Comparison of ENCODE assay signal across 21 mouse cellular contexts in the genomic region with DNA sequence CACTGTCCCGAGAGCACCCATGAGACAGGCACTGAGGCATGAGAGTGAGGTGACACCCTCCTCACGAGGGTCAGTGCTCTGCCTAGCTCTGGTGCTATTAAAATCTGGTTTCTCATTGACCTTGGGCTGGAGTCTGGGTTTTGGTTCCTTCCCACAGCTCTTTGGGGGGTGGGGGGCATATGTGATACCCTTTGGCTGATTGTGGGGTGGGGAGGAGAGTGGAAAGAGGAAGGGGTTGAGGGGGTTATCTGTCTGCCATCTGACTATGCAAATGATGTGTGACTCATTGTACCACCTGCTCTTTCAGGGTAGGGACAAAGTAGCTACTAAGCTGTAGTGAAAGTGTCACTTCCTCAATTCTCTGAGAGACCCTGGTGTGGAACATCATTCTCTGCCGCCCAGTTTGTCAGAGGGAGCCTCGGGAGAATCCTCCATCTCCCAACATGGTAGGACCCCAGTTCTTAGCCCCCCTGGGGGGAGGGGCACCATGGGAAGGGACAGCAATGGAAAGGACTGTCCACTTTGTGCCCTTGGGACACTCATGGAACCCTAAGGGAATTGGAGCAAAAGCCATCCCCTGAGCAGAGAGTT. TPM values are rescaled to one million over a fixed set of nuclear protein-coding genes. Genes with fewer than 3 reads are reported as not detected.
DNase-seq lines count a peak whose midpoint lies in the region; ATAC-seq and TF ChIP-seq lines count a peak whose summit lies in the region.
"Had no signal": no experiment of that assay in that cellular context is flagged by ENCODE, and none has a peak within 500 bp of the region (broad histone marks: within the 10 kb centered on the region; RNA-seq: fewer than 3 reads in every experiment).

TSS of gene Tlr9 (plus strand) at position 338 of the 591 bp plus-strand sequence.

- H3K27ac ChIP-seq in kidney, embryonic 15.5 days, result peak within 1 kb of the TSS; percentile 43
- H3K27ac ChIP-seq in liver, embryonic 15.5 days (replicated peaks), result no peak within 1 kb of the TSS
- no peak within 1 kb of the TSS for H3K27ac ChIP-seq in intestine, postnatal 0 days (ENCODE audit: low read depth, low read length)
- no peak within 1 kb of the TSS for H3K27ac ChIP-seq in midbrain, embryonic 16.5 days (ENCODE audit: low read length)
- H3K27ac ChIP-seq: embryonic facial prominence, embryonic 15.5 days; hindbrain, embryonic 12.5 days; intestine, embryonic 15.5 days; left cerebral cortex, adult 2 months; limb, embryonic 15.5 days; neural tube, embryonic 13.5 days had no signal

- 47% methylated on average over 4 of the region's 4 CpGs for WGBS in kidney, embryonic 15.5 days
- 21% methylated on average over 4 of the region's 4 CpGs for WGBS in liver, embryonic 15.5 days (ENCODE audit: insufficient replicate concordance)
- WGBS in intestine, postnatal 0 days, result 56% methylated on average over 4 of the region's 4 CpGs
- 73% methylated on average over 3 of the region's 4 CpGs for WGBS in midbrain, embryonic 16.5 days

- no peak for DNase-seq in kidney, postnatal 10 days
- peak; percentile 84 for DNase-seq in B cell, adult 2 months
- peak; percentile 58 to 67 for DNase-seq in spleen, adult 18-20 months
- no peak for DNase-seq in heart, postnatal 4 days
- DNase-seq: adrenal gland, postnatal 14 days; cerebellum, adult 11 months; gastrocnemius, postnatal 10 days; lung, postnatal 4 days; thymus, postnatal 36 days had no signal

- H3K4me2 ChIP-seq in kidney, embryonic 15.5 days, result no peak within 1 kb of the TSS
- H3K4me2 ChIP-seq in liver, embryonic 15.5 days, result peak within 1 kb of the TSS; percentile 23; the same call in 1 of the 2 replicates
- no peak within 1 kb of the TSS for H3K4me2 ChIP-seq in intestine, postnatal 0 days (replicated peaks; ENCODE audit: low read depth)
- H3K4me2 ChIP-seq in midbrain, embryonic 16.5 days (ENCODE audit: low read length), result no peak within 1 kb of the TSS
- H3K4me2 ChIP-seq: embryonic facial prominence, embryonic 15.5 days; heart, embryonic 12.5 days; hindbrain, embryonic 12.5 days; intestine, embryonic 15.5 days; limb, embryonic 15.5 days; neural tube, embryonic 13.5 days had no signal

- no peak for TF ChIP-seq CTCF in intestine, postnatal 0 days (IDR thresholded peaks at IDR 0.05; ENCODE audit: low read depth)

- H3K9me3 ChIP-seq in kidney, embryonic 15.5 days (replicated peaks), result no peaks in the 10 kb centered on the region
- no peaks in the 10 kb centered on the region for H3K9me3 ChIP-seq in liver, embryonic 15.5 days (replicated peaks)
- H3K9me3 ChIP-seq in intestine, postnatal 0 days (ENCODE audit: control insufficient read depth), result no peaks in the 10 kb centered on the region
- no peaks in the 10 kb centered on the region for H3K9me3 ChIP-seq in midbrain, embryonic 16.5 days (replicated peaks; ENCODE audit: control insufficient read depth, low read length, poor library complexity, severe bottlenecking)
- H3K9me3 ChIP-seq: embryonic facial prominence, embryonic 15.5 days; heart, embryonic 12.5 days; hindbrain, embryonic 12.5 days; intestine, embryonic 15.5 days; limb, embryonic 15.5 days; neural tube, embryonic 13.5 days had no signal

- peaks cover 20% of the 10 kb centered on the region for H3K27me3 ChIP-seq in kidney, embryonic 15.5 days
- peaks cover 50% of the 10 kb centered on the region for H3K27me3 ChIP-seq in liver, embryonic 15.5 days
- H3K27me3 ChIP-seq in intestine, postnatal 0 days (replicated peaks; ENCODE audit: control insufficient read depth, insufficient read depth, low read length), result peaks cover 9% of the 10 kb centered on the region; the same call in 1 of the 2 replicates
- no peaks in the 10 kb centered on the region for H3K27me3 ChIP-seq in midbrain, embryonic 16.5 days (ENCODE audit: control insufficient read depth, insufficient read depth, low read depth, low read length)

- no peak within 1 kb of the TSS for H3K4me3 ChIP-seq in kidney, embryonic 15.5 days (replicated peaks)
- H3K4me3 ChIP-seq in liver, embryonic 15.5 days (replicated peaks), result no peak within 1 kb of the TSS
- H3K4me3 ChIP-seq in intestine, postnatal 0 days (ENCODE audit: low read depth, low read length), result no peak within 1 kb of the TSS
- no peak within 1 kb of the TSS for H3K4me3 ChIP-seq in midbrain, embryonic 16.5 days (ENCODE audit: low read depth, low read length)
- H3K4me3 ChIP-seq: embryonic facial prominence, embryonic 15.5 days; heart, embryonic 12.5 days; hindbrain, embryonic 12.5 days; intestine, embryonic 15.5 days; left cerebral cortex, adult 2 months; limb, embryonic 15.5 days; neural tube, embryonic 13.5 days had no signal

- no peak within 1 kb of the TSS for H3K9ac ChIP-seq in kidney, embryonic 15.5 days
- no peak within 1 kb of the TSS for H3K9ac ChIP-seq in liver, embryonic 15.5 days
- no peak within 1 kb of the TSS for H3K9ac ChIP-seq in intestine, postnatal 0 days (ENCODE audit: low read depth, low read length)
- H3K9ac ChIP-seq in midbrain, embryonic 16.5 days (ENCODE audit: low read depth, low read length), result no peak within 1 kb of the TSS
- H3K9ac ChIP-seq: embryonic facial prominence, embryonic 15.5 days; heart, embryonic 12.5 days; hindbrain, embryonic 12.5 days; intestine, embryonic 15.5 days; limb, embryonic 15.5 days; neural tube, embryonic 13.5 days had no signal

- no peaks in the 10 kb centered on the region for H3K36me3 ChIP-seq in kidney, embryonic 15.5 days
- no peaks in the 10 kb centered on the region for H3K36me3 ChIP-seq in liver, embryonic 15.5 days (replicated peaks)
- no peaks in the 10 kb centered on the region for H3K36me3 ChIP-seq in intestine, postnatal 0 days (ENCODE audit: control insufficient read depth, insufficient read depth)
- no peaks in the 10 kb centered on the region for H3K36me3 ChIP-seq in midbrain, embryonic 16.5 days (ENCODE audit: control insufficient read depth, insufficient read depth, low read length)
- H3K36me3 ChIP-seq: embryonic facial prominence, embryonic 15.5 days; heart, embryonic 12.5 days; hindbrain, embryonic 12.5 days; intestine, embryonic 15.5 days; limb, embryonic 15.5 days; neural tube, embryonic 13.5 days had no signal

- peaks cover 36% of the 10 kb centered on the region for H3K4me1 ChIP-seq in kidney, embryonic 15.5 days
- H3K4me1 ChIP-seq in liver, embryonic 15.5 days (replicated peaks), result peaks cover 10% of the 10 kb centered on the region; the same call in 1 of the 2 replicates
- H3K4me1 ChIP-seq in intestine, postnatal 0 days (replicated peaks; ENCODE audit: control insufficient read depth, insufficient read depth, low read length), result peaks cover 8% of the 10 kb centered on the region; the same call in 1 of the 2 replicates
- H3K4me1 ChIP-seq in midbrain, embryonic 16.5 days (ENCODE audit: control insufficient read depth, insufficient read depth, low read length), result peaks cover 6% of the 10 kb centered on the region; the same call in 1 of the 2 replicates

- no peak for ATAC-seq in kidney, embryonic 15.5 days (replicated peaks; ENCODE audit: low FRiP score)
- no peak for ATAC-seq in liver, embryonic 15.5 days (ENCODE audit: insufficient read depth)
- no peak for ATAC-seq in intestine, postnatal 0 days
- ATAC-seq in midbrain, embryonic 16.5 days, result no peak
- ATAC-seq: forebrain, embryonic 14.5 days; intestine, embryonic 15.5 days had no signal

RNA-seq across cellular contexts. Expression of gene Tlr9, which starts in this region (rescaled TPM):
- polyA plus RNA-seq in kidney, embryonic 15.5 days (2015; fragmentation: Nextera tagmentation; extraction: Ambion mirVana), result 0.09 TPM in 1 of 2 replicates, not detected in the other
- 0.03 and 0.07 TPM in 2 replicates for polyA plus RNA-seq in liver, embryonic 15.5 days (2015; fragmentation: Nextera tagmentation; extraction: Ambion mirVana)
- 0.08 and 0.09 TPM in 2 replicates for polyA plus RNA-seq in intestine, postnatal 0 days (2015; fragmentation: Nextera tagmentation; extraction: Ambion mirVana)
- total RNA-seq in heart, postnatal 4 days (2021), result under 1 TPM; 0.43 TPM
- not detected in 2 replicates for polyA plus RNA-seq in midbrain, embryonic 16.5 days (2015; fragmentation: Nextera tagmentation; extraction: Ambion mirVana)
- polyA plus RNA-seq: forebrain, embryonic 14.5 days; heart, embryonic 12.5 days; neural tube, embryonic 13.5 days had no signal

Comparison
In these comparisons a context has a peak if more than half of its experiments do, and no peak if none do; other contexts are left out.
1. DNase-seq: peak in B cell, adult 2 months (2 of 2) and spleen, adult 18-20 months (2 of 2); none in kidney, postnatal 10 days (single experiment) and heart, postnatal 4 days (single experiment).